Mouse (Mus musculus): ENCODE results near the gene Klhdc8a. TPM values are rescaled to one million over a fixed set of nuclear protein-coding genes. Genes with fewer than 3 reads are reported as not detected.

The Klhdc8a gene
- total and polyA plus RNA-seq, 2 experiments from 2014 or later: 11.2 to 26.0 TPM

DNA sequence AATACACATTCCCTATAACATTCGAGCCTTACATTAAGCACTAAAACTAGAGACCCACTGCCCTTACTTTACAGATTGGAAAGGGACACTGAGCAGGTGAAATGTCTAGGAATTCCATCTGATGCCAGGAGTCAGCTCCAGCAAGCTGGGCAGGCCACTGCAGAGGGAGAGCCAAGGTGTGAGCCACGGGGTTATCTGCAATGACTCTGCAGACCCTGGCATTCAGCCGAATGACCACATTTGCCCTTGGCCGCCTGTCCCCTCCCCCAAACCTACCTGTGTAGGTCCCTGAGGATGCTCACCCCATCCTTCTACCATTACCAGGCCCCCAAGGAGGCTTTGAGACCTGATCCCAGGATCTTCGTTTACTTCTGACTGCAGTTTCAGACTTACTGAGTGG is 1.3 kb downstream of the Klhdc8a start:
- peak overlapping the region; percentile 57 for H3K4me3 ChIP-seq (ENCODE audit: low read length)
- 88% methylated on average over 5 of the region's 5 CpGs for WGBS
- H3K36me3 ChIP-seq (ENCODE audit: insufficient read depth, low read length): no peaks in the 10 kb centered on the region
- no peak for TF ChIP-seq CTCF (IDR thresholded peaks at IDR 0.05; ENCODE audit: low read depth)
- peaks cover 22% of the 10 kb centered on the region for H3K4me1 ChIP-seq (ENCODE audit: insufficient read depth, low read length)
- peak overlapping the region; percentile 78; the same call in 1 of the 2 replicates for H3K9ac ChIP-seq (replicated peaks; ENCODE audit: low read length)
- H3K4me2 ChIP-seq (ENCODE audit: low read depth, low read length): peak overlapping the region; percentile 94
- ATAC-seq (no peak), DNase-seq (ENCODE audit: low spot score) (no peak)
- no peak overlapping the region for H3K27ac ChIP-seq
- no peaks in the 10 kb centered on the region for H3K27me3 ChIP-seq (ENCODE audit: insufficient read depth, low read length)
- H3K9me3 ChIP-seq (ENCODE audit: low read length): no peaks in the 10 kb centered on the region

DNA sequence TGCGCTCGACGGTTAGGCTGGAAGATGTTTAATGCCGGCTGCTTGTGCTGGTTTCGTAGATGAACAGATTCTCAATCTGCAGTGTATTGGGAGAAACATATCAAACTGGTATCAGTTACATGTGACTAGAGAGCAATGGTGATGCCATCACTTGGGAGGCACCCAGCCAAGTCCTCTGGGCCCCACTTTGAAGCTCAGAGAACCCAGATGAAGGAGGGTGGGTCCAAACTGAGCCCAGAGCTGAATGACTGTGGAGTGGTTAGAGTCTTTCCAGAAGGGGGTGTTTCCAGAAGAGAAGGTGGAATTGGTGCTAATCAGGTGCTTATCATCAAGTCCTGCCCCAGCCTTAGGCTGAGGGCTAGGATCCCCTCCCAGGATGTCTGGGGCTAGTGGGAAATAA is 2.8 kb downstream of the Klhdc8a start:
- H3K9ac ChIP-seq (replicated peaks; ENCODE audit: low read length): no peak overlapping the region
- 75% methylated on average over 5 of the region's 5 CpGs for WGBS
- DNase-seq (ENCODE audit: low spot score): no peak

DNA sequence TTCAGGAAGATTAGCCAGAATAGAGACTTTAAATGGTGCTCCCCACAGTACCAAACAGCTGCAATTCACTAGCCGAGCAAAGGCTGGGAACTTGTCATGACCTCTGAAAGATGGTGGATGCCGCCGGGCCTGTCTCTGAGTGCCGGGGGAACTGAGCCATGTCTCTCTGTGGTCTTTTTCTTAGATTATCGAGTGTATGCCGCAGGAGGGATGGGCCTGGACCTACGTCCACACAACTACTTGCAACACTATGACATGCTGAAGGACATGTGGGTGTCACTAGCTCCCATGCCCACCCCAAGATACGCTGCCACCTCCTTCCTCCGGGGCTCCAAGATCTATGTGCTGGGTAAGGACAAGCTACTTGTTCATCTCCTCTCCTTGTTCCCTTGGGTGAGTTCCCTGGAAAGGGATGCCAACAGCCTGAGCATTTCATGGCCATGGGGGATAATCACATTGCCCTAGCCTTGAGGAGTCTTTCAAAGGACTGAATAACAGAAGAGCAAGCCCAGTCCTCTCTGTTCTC is 4.0 kb downstream of the Klhdc8a start:
- TF ChIP-seq CTCF (IDR thresholded peaks at IDR 0.05; ENCODE audit: low read depth): no peak
- H3K4me3 ChIP-seq (ENCODE audit: low read length): no peak overlapping the region
- DNase-seq (ENCODE audit: low spot score) (no peak), ATAC-seq (no peak)
- 80% methylated on average over 9 of the region's 9 CpGs for WGBS
- peaks cover 17% of the 10 kb centered on the region; the same call in 1 of the 2 replicates for H3K4me1 ChIP-seq (ENCODE audit: insufficient read depth, low read length)
- H3K27me3 ChIP-seq (ENCODE audit: insufficient read depth, low read length): no peaks in the 10 kb centered on the region
- H3K9me3 ChIP-seq (ENCODE audit: low read length): no peaks in the 10 kb centered on the region
- no peak overlapping the region for H3K4me2 ChIP-seq (ENCODE audit: low read depth, low read length)
- H3K9ac ChIP-seq (replicated peaks; ENCODE audit: low read length): no peak overlapping the region
- no peaks in the 10 kb centered on the region for H3K36me3 ChIP-seq (ENCODE audit: insufficient read depth, low read length)
- no peak overlapping the region for H3K27ac ChIP-seq

More for the DNA sequence above, 2.8 kb downstream of the Klhdc8a start:
- TF ChIP-seq CTCF (IDR thresholded peaks at IDR 0.05; ENCODE audit: low read depth): no peak
- Histone ChIP-seq H3K9me3 (ENCODE audit: low read length) (no peaks in the 10 kb centered on the region), H3K36me3 (ENCODE audit: insufficient read depth, low read length) (no peaks in the 10 kb centered on the region), H3K4me3 (ENCODE audit: low read length) (no peak overlapping the region), H3K4me2 (ENCODE audit: low read depth, low read length) (peak overlapping the region; percentile 94), H3K4me1 (ENCODE audit: insufficient read depth, low read length) (peaks cover 17% of the 10 kb centered on the region; the same call in 1 of the 2 replicates), H3K27me3 (ENCODE audit: insufficient read depth, low read length) (no peaks in the 10 kb centered on the region), H3K27ac (no peak overlapping the region)
- ATAC-seq: no peak

DNA sequence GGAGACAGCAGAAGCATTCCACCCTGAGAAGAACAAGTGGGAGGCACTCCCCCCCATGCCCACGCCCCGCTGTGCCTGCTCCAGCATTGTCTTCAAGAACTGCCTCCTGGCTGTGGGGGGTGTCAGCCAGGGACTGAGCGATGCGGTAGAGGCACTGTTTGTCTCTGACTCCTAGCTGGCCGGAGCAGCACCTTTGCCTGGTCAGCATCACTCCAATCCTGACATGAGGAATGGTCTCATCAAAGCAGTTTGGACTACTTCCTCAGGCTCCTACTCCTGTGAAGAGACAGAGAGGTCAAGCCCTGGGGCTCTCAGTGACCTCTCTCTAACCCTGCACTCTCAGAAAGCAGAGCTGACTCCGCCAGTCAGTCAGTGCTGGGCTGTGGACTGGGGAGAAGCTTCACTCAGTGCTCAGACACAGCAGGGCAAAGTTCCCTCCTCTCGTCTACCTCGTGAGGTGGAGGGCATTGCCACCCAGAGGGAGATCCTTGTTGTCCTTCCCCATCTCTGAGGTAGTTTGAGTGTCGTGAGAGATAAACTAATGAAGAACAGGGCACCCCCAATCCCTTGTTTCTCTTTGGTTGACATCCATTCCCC is 6.3 kb downstream of the Klhdc8a start:
- H3K9me3 ChIP-seq (ENCODE audit: low read length): no peaks in the 10 kb centered on the region
- 37% methylated on average over 9 of the region's 9 CpGs for WGBS
- H3K27me3 ChIP-seq (ENCODE audit: insufficient read depth, low read length): peaks cover 3% of the 10 kb centered on the region; the same call in 1 of the 2 replicates
- no peak overlapping the region for H3K4me3 ChIP-seq (ENCODE audit: low read length)
- no peak overlapping the region for H3K27ac ChIP-seq
- no peaks in the 10 kb centered on the region for H3K36me3 ChIP-seq (ENCODE audit: insufficient read depth, low read length)
- H3K4me2 ChIP-seq (ENCODE audit: low read depth, low read length): no peak overlapping the region
- H3K4me1 ChIP-seq (ENCODE audit: insufficient read depth, low read length): peaks cover 6% of the 10 kb centered on the region; the same call in 1 of the 2 replicates
- H3K9ac ChIP-seq (replicated peaks; ENCODE audit: low read length): no peak overlapping the region
- DNase-seq (ENCODE audit: low spot score) (no peak), ATAC-seq (no peak)
- TF ChIP-seq CTCF (IDR thresholded peaks at IDR 0.05; ENCODE audit: low read depth): no peak

DNA sequence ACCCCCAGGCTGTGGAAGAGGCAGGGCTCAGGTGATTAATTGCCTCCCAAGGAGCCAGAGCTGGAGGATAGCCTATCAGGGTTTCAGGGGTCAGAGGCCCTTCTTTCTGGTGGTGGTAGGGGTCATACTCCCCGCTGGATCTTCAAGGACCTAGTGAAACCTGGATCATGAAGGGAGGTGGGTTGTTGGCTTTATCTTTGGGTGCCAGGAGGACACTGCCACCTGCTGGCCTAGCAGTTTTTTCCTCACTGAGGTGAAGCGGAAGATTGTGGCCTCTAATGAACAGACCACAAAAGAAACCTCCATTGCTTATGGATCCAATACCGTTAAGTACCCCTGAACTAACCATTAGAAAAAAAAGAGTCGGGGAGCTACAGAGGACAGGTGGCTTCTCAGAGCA is 7.7 kb downstream of the Klhdc8a start:
- Histone ChIP-seq H3K9me3 (ENCODE audit: low read length) (no peaks in the 10 kb centered on the region), H3K27ac (no peak overlapping the region), H3K4me3 (ENCODE audit: low read length) (no peak overlapping the region), H3K4me1 (ENCODE audit: insufficient read depth, low read length) (peaks cover 5% of the 10 kb centered on the region; the same call in 1 of the 2 replicates), H3K36me3 (ENCODE audit: insufficient read depth, low read length) (no peaks in the 10 kb centered on the region), H3K4me2 (ENCODE audit: low read depth, low read length) (no peak overlapping the region), H3K27me3 (ENCODE audit: insufficient read depth, low read length) (peaks cover 3% of the 10 kb centered on the region; the same call in 1 of the 2 replicates), H3K9ac (replicated peaks; ENCODE audit: low read length) (no peak overlapping the region)
- no peak for ATAC-seq
- DNase-seq (ENCODE audit: low spot score): peak; percentile 68
- TF ChIP-seq CTCF (IDR thresholded peaks at IDR 0.05; ENCODE audit: low read depth): peak; percentile 80
- 44% methylated on average over 4 of the region's 4 CpGs for WGBS

DNA sequence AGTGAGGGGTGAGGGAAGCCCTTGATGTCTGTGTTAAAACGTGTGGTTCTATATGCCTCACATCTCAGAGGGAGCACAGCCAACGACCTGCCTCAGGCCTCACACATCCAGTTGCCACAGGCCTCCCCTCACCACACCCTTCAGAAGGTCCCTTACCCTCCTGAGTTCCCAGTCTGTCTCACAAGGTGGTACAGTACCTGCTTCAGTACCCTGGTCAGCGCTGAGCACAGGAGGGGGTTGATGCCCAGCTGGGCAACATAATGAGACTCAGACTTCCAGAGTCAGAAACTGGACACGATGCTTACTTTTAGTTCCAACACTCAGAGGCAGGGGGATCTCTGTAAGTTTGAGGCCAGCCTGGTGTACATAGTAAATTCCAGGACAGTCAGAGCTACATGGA is 8.4 kb downstream of the Klhdc8a start:
- Histone ChIP-seq H3K4me1 (ENCODE audit: insufficient read depth, low read length) (no peaks in the 10 kb centered on the region), H3K4me3 (ENCODE audit: low read length) (no peak overlapping the region), H3K4me2 (ENCODE audit: low read depth, low read length) (no peak overlapping the region), H3K9ac (replicated peaks; ENCODE audit: low read length) (no peak overlapping the region), H3K36me3 (ENCODE audit: insufficient read depth, low read length) (no peaks in the 10 kb centered on the region), H3K27ac (no peak overlapping the region), H3K9me3 (ENCODE audit: low read length) (no peaks in the 10 kb centered on the region), H3K27me3 (ENCODE audit: insufficient read depth, low read length) (peaks cover 3% of the 10 kb centered on the region; the same call in 1 of the 2 replicates)
- no peak for DNase-seq (ENCODE audit: low spot score)
- no peak for TF ChIP-seq CTCF (IDR thresholded peaks at IDR 0.05; ENCODE audit: low read depth)
- ATAC-seq: no peak
- WGBS: 29% methylated on average over 4 of the region's 4 CpGs

DNA sequence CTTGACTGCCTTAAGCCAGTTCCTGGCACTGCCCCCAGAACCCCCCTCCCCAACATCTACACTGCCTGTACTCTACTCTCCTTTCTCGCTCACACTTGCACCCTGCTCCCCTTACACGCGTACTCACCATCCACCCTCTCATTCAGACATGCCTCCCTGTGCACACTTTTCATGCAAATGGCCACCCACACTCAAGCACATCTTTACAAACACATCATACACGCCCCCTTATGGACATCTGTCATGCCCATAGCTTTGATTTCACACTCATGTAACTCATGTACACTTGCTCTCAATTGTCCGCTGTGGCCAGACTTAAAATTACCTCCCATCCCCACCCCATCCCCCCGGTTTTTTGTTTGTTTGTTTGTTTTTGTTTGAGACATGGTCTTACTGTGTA is 9.5 kb downstream of the Klhdc8a start:
- no peak for ATAC-seq
- TF ChIP-seq CTCF (IDR thresholded peaks at IDR 0.05; ENCODE audit: low read depth): no peak
- WGBS: 79% methylated on average over 6 of the region's 6 CpGs
- Histone ChIP-seq H3K27ac (no peak overlapping the region), H3K36me3 (ENCODE audit: insufficient read depth, low read length) (no peaks in the 10 kb centered on the region), H3K27me3 (ENCODE audit: insufficient read depth, low read length) (peaks cover 3% of the 10 kb centered on the region; the same call in 1 of the 2 replicates), H3K9ac (replicated peaks; ENCODE audit: low read length) (no peak overlapping the region), H3K4me3 (ENCODE audit: low read length) (no peak overlapping the region), H3K4me1 (ENCODE audit: insufficient read depth, low read length) (no peaks in the 10 kb centered on the region), H3K9me3 (ENCODE audit: low read length) (no peaks in the 10 kb centered on the region), H3K4me2 (ENCODE audit: low read depth, low read length) (no peak overlapping the region)
- DNase-seq (ENCODE audit: low spot score): no peak

Measured in hindbrain, postnatal 0 days (tissue).